ENCODE assay signal across 7 mouse cellular contexts in the genomic region with DNA sequence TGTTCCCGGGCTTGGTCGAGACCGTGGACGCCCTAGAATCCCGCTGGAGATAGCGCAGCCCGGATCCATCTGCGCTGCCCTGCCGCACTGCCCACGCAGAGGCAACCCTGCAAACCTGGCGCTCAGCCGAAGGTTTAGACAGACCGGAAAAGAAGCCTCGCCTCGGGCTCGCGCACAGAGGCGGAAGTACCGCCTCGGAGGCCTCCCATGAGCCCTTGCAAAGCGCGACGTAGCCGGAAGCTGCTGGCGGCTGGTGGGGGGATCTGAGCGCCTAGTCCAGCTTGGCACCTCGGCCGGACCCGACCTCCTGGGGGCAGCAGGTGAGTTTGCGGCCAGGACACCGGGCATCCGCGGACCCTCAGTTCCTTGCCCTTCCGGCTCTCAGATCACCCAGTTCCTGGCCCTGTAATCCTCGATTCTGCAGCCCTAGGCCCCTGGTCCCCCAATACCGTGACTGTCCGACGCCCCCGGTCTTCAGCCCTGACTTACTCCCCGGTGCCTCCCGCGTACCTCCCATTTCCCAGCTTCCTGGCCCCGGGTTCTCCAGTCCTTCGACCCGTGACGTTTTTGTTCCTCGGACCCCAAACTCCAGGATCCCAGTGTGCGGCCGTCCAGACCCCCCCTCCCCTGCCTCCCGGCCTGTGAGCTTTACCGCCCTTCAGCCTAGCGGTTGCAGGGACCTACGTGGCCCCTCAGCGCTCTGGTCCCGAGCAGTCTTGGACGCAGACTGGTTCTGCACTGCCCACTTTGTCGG. TPM values are rescaled to one million over a fixed set of nuclear protein-coding genes. Genes with fewer than 3 reads are reported as not detected.
A peak's percentile ranks its signal among the peaks of the same experiment; 100 is the strongest.
DNase-seq lines count a peak whose midpoint lies in the region; ATAC-seq and TF ChIP-seq lines count a peak whose summit lies in the region.

TSS of gene Arfgap1 (plus strand) at position 216 of the 754 bp plus-strand sequence.

- H3K27ac ChIP-seq in embryonic facial prominence, embryonic 13.5 days: peak within 1 kb of the TSS; percentile 89
- H3K27ac ChIP-seq in kidney, adult 2 months (ENCODE audit: insufficient read depth, low read depth, low read length): peak within 1 kb of the TSS; percentile 88
- H3K27ac ChIP-seq in limb, embryonic 12.5 days: peak within 1 kb of the TSS; percentile 80
- H3K27ac ChIP-seq in midbrain, embryonic 15.5 days: peak within 1 kb of the TSS; percentile 86
- H3K27ac ChIP-seq in spleen, adult 2 months (ENCODE audit: insufficient read depth, low read length): peak within 1 kb of the TSS; percentile 95

- peaks cover 33% of the 10 kb centered on the region for H3K36me3 ChIP-seq in embryonic facial prominence, embryonic 13.5 days
- no peaks in the 10 kb centered on the region for H3K36me3 ChIP-seq in kidney, adult 2 months (ENCODE audit: control insufficient read depth, insufficient read depth, low read length)
- peaks cover 34% of the 10 kb centered on the region for H3K36me3 ChIP-seq in limb, embryonic 12.5 days
- H3K36me3 ChIP-seq in midbrain, embryonic 15.5 days (replicated peaks): peaks cover 14% of the 10 kb centered on the region
- peaks cover 14% of the 10 kb centered on the region for H3K36me3 ChIP-seq in spleen, adult 2 months (ENCODE audit: control insufficient read depth, insufficient read depth, low read length)

- peak; percentile 76 for TF ChIP-seq POLR2A in kidney, adult 2 months (IDR thresholded peaks at IDR 0.05; ENCODE audit: low read depth, low read length)
- peak; percentile 76 for TF ChIP-seq POLR2A in spleen, adult 2 months (IDR thresholded peaks at IDR 0.05; ENCODE audit: low read depth, low read length)

- H3K9me3 ChIP-seq in embryonic facial prominence, embryonic 13.5 days: no peaks in the 10 kb centered on the region
- H3K9me3 ChIP-seq in limb, embryonic 12.5 days: no peaks in the 10 kb centered on the region
- H3K9me3 ChIP-seq in midbrain, embryonic 15.5 days: no peaks in the 10 kb centered on the region

- H3K4me1 ChIP-seq in embryonic facial prominence, embryonic 13.5 days: peaks cover 21% of the 10 kb centered on the region
- no peaks in the 10 kb centered on the region; the same call in 1 of the 2 replicates for H3K4me1 ChIP-seq in kidney, adult 2 months (ENCODE audit: control insufficient read depth, insufficient read depth, low read length)
- H3K4me1 ChIP-seq in limb, embryonic 12.5 days (replicated peaks): peaks cover 14% of the 10 kb centered on the region
- peaks cover 29% of the 10 kb centered on the region for H3K4me1 ChIP-seq in midbrain, embryonic 15.5 days
- peaks cover 9% of the 10 kb centered on the region; the same call in 1 of the 2 replicates for H3K4me1 ChIP-seq in spleen, adult 2 months (ENCODE audit: control insufficient read depth, insufficient read depth, insufficient read length)

- whole genome bisulfite sequencing in embryonic facial prominence, embryonic 13.5 days: under 1% methylated on average over 57 of the region's 57 CpGs
- under 1% methylated on average over 57 of the region's 57 CpGs for whole genome bisulfite sequencing in kidney, adult 2 months
- under 1% methylated on average over 57 of the region's 57 CpGs for WGBS in limb, embryonic 12.5 days
- under 1% methylated on average over 56 of the region's 57 CpGs for WGBS in midbrain, embryonic 15.5 days
- WGBS in spleen, adult 2 months: under 1% methylated on average over 57 of the region's 57 CpGs

- peak within 1 kb of the TSS; percentile 77 for H3K4me2 ChIP-seq in embryonic facial prominence, embryonic 13.5 days
- H3K4me2 ChIP-seq in limb, embryonic 12.5 days: peak within 1 kb of the TSS; percentile 85
- peak within 1 kb of the TSS; percentile 87 for H3K4me2 ChIP-seq in midbrain, embryonic 15.5 days

- peak; percentile 84 for ATAC-seq in embryonic facial prominence, embryonic 13.5 days (ENCODE audit: insufficient number of reproducible peaks, insufficient read depth, low FRiP score, low TSS enrichment, low read depth)
- peak; percentile 76; the same call in 1 of the 2 replicates for ATAC-seq in limb, embryonic 12.5 days (ENCODE audit: insufficient number of reproducible peaks, insufficient read depth, low FRiP score, low TSS enrichment, low read depth)
- ATAC-seq in midbrain, embryonic 15.5 days (replicated peaks): peak; percentile 95

- TF ChIP-seq CTCF in kidney, adult 2 months (conservative IDR thresholded peaks at IDR 0.05; ENCODE audit: insufficient read depth, insufficient read length, low read depth, low read length): no peak
- no peak for TF ChIP-seq CTCF in spleen, adult 2 months (IDR thresholded peaks at IDR 0.05; ENCODE audit: extremely low read depth, insufficient read depth, insufficient read length, insufficient replicate concordance)

- H3K27me3 ChIP-seq in embryonic facial prominence, embryonic 13.5 days: no peaks in the 10 kb centered on the region
- no peaks in the 10 kb centered on the region for H3K27me3 ChIP-seq in kidney, adult 2 months (replicated peaks; ENCODE audit: control insufficient read depth, insufficient read depth, low read length)
- no peaks in the 10 kb centered on the region for H3K27me3 ChIP-seq in limb, embryonic 12.5 days
- H3K27me3 ChIP-seq in midbrain, embryonic 15.5 days (replicated peaks): no peaks in the 10 kb centered on the region
- no peaks in the 10 kb centered on the region for H3K27me3 ChIP-seq in spleen, adult 2 months (ENCODE audit: control insufficient read depth, insufficient read depth, low read length)

- peak within 1 kb of the TSS; percentile 98 for H3K4me3 ChIP-seq in embryonic facial prominence, embryonic 13.5 days
- peak within 1 kb of the TSS; percentile 73 for H3K4me3 ChIP-seq in kidney, adult 2 months (ENCODE audit: insufficient read depth, low read depth, low read length)
- H3K4me3 ChIP-seq in limb, embryonic 12.5 days (replicated peaks): peak within 1 kb of the TSS; percentile 88
- H3K4me3 ChIP-seq in midbrain, embryonic 15.5 days: peak within 1 kb of the TSS; percentile 84
- peak within 1 kb of the TSS; percentile 93 for H3K4me3 ChIP-seq in spleen, adult 2 months (ENCODE audit: extremely low read depth, insufficient read depth, insufficient read length)

- DNase-seq in adrenal gland, postnatal 36 days: peak; percentile 95 to 96
- peak; percentile 96 for DNase-seq in heart, adult 18-20 months
- DNase-seq in kidney, adult 2 months: peak; percentile 96
- DNase-seq in spleen, adult 2 months (ENCODE audit: low read depth in 1 of 2, low spot score in 2 of 2): peak; percentile 73 to 87

- H3K9ac ChIP-seq in embryonic facial prominence, embryonic 13.5 days: peak within 1 kb of the TSS; percentile 97
- H3K9ac ChIP-seq in limb, embryonic 12.5 days (replicated peaks): peak within 1 kb of the TSS; percentile 83
- H3K9ac ChIP-seq in midbrain, embryonic 15.5 days: peak within 1 kb of the TSS; percentile 90

RNA-seq across cellular contexts. Expression of gene Arfgap1, which starts in this region (rescaled TPM):
- 10 to 100 TPM; 42.4 to 58.8 TPM for total RNA-seq in adrenal gland, postnatal 36 days (2021)
- 128 and 132 TPM in 2 replicates for polyA plus RNA-seq in embryonic facial prominence, embryonic 13.5 days (2015; fragmentation: Nextera tagmentation; extraction: Ambion mirVana)
- 10 to 100 TPM; 27.3 to 30.2 TPM for total RNA-seq in heart, adult 18-20 months (2021)
- 35.6 and 38.9 TPM in 2 replicates for polyA plus RNA-seq in kidney, adult 2 months (2012; rRNA removed)
- 109 and 113 TPM in 2 replicates for polyA plus RNA-seq in limb, embryonic 12.5 days (2016; fragmentation: Nextera tagmentation; extraction: Ambion mirVana)
- 125 and 126 TPM in 2 replicates for polyA plus RNA-seq in midbrain, embryonic 15.5 days (2015; fragmentation: Nextera tagmentation; extraction: Ambion mirVana)
- 33.9 and 34.8 TPM in 2 replicates for polyA plus RNA-seq in spleen, adult 2 months (2012; rRNA removed)

Comparison
In these comparisons a context has a peak if more than half of its experiments do, and no peak if none do; other contexts are left out.
1. Peak in every context shown above with its lines: DNase-seq, ATAC-seq, H3K4me3 ChIP-seq and H3K27ac ChIP-seq.